Mouse (Mus musculus) right cerebral cortex, postnatal 14 days (tissue): ENCODE data around the gene Ddx55.
"Not testable (repeated sequence)": the region's sequence is repeated elsewhere in the genome, so short reads cannot be mapped to it uniquely, and the experiment has no call there.

Experiments used
- DNase-seq: peaks from one replicate; pipeline ENCODE4 v3.0.0; 2022

The Ddx55 gene

GRCm38 (mm10) chr5:124538813-124539792 is 13.6 kb upstream of the Ddx55 start:
- DNase-seq, result peak; percentile 45

DNA sequence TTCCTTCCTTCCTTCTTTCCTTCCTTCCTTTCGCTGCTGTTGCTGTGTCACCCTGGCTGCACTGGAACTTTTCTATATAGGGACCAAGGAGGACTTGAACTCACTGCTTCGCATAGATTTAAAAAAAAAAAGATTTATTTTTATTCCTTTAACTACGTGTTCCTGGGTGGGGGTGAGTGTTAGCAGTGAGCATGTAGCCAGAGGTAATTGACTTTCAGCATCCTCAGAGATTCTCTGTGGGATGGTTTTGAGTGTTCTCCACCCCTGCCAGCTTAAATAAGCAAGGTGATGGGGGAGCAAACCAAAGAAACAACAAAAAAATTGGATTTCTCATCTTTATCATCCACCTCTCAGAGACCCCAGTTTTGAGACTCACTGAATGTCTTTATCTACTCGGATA is 12.8 kb upstream of the Ddx55 start:
- DNase-seq, result no peak

DNA sequence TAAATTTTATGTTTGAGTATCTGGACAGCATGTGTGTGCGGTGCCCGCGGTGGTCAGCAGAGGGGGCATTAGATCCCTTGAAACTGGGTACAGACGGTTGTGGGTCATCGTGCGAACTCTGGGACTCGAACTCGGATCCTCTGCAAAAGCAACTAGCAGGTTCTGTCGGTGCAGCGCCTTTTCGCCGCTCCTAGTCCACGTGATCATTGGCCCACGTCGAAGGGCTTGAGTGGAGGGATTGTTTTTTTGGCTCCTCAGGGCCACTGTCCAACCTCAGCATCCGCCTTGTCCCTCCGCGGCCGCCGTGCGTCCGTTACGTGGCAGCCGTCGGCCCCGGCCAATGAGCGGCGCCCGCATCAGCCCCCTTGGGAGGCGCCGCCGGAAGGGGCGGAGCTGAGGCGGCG is 12.3 kb upstream of the Ddx55 start, which contains the start of gene Tmed2:
TSS of gene Tmed2 (plus strand) at position 313 of the 404 bp plus-strand sequence.
- DNase-seq, result peak; percentile 95

DNA sequence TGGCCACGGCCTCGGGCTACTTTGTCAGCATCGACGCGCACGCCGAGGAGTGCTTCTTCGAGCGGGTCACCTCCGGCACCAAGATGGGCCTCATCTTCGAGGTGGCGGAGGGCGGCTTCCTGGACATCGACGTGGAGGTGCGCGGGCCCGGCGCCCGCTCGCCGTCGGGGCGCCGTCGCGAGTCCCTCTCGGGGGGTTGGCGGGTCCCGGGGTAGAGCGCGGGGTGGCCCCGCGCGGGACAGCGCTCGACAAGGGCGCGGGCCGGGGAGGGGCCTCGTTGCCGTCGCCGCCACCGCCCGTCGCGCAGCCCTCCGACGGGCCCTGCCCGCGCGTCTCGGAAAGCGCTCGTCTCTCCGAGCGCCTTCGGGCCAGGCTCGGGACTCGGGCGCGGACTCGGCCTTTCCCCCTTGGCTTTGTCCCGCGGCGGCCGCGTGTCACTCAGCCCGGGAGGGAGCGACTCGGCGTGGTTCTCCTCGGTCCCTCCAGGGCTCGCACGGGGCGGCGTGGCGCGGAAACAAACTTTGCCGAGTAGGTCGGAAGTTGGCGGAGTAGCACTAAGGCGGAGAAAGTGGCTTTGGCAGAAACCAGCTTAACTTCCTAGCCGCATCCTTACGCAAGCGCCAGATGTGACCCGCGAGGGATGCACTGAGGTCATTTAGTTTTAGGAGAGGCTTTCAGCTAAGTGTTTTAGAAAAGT is 11.6 kb upstream of the Ddx55 start:
- DNase-seq, result peak; percentile 65

DNA sequence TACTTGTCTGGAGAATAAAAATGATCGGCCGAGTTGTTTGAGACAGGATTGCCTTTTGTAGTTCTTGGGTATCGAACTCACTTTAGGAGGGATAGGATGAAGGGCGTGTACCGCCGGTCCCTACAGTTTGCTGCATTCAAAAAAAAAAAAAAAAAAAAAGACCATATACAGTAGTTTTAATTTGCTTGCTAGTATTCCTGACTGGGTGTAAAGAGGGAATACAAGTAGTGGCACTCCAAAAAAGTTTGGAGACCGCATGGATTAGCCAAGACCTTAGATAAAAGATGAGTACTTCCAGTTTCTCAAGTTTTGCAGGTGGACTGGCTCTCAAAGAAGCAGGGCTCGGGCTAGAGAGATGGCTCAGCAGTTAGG is 11.1 kb upstream of the Ddx55 start:
- DNase-seq, result no peak

GRCm38 (mm10) chr5:124550737-124551136 is 1.9 kb upstream of the Ddx55 start:
- DNase-seq, result not testable (repeated sequence)

DNA sequence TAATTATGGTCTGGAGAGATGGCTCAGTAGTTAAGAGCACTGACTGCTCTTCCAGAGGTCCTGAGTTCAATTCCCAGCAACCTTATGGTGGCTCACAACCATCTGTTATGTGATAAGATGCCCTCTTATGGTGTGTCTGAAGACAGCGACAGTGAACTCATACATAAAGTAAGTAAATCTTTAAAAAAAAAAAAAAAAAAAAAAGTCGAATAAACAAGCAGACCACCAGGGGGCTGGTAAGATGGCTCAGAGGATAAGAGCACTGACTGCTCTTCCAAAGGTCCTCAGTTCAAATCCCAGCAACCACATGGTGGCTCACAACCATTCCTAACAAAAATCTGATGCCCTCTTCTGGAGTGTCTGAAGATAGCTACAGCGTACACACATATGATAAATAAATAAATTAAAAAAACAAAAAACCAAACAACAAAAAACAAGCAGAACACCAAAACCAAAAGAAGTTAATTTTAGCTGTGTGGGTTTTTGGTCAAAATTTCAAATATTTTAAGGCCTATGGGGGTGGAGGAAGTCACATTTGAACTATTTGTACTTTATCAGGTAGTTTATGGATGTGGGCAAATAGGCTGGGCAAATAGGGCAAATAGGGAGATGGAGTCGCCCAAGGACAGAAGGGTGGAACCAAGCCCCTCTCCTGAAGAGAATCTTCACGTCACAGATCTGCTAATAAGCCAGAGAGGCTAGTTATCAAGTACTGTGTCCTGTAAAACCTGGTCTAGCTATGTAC is 1.1 kb upstream of the Ddx55 start:
- not testable (repeated sequence) for DNase-seq

GRCm38 (mm10) chr5:124552094-124552472 is 581 bp upstream of the Ddx55 start:
- no peak for DNase-seq

- DNase-seq, result no peak
Observed at GRCm38 (mm10) chr5:124553607-124554006, 943 bp downstream of the Ddx55 start.

DNA sequence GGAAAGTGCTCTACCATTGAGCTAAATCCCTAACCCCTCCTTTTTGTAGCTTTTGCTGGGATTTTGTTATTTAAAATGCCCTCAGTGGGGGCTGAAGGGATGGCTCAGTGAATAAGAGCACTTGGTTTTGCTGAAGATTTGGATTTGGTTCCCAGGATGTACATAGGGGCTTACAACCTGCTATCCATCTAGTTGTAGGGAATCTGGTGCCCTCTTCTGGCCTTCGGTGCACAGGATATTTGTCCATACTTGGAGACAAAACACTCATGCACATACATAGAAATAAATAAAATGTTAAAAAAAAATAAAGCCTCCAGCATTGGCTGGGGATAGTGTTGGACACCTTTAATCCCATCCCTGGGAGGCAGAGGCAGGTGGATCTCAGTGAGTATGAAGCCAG is 2.5 kb downstream of the Ddx55 start:
- no peak for DNase-seq

DNA sequence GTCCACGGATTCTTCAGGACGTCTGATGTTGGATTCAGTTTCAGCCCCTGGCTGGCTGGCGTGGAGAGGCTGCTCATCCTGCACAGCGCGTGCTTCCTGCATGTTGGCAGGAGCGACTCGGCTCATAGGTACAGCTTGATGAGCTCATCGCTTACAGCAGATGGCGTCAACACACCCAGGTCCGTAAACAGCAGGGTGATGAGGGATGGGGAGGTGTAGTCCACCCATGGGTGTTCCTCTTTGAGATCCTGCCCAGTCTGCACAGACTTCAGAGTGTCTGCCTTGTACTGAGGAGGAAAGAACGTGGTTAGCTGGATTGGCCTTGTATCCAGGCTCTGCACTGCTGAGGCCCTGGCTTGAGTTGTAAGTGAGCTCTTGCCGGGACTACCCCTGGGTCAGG is 18.4 kb downstream of the Ddx55 start:
- peak; percentile 34 for DNase-seq

- DNase-seq, result no peak
Observed at GRCm38 (mm10) chr5:124575467-124575866, 22.8 kb downstream of the Ddx55 start.

- DNase-seq, result peak; percentile 95
Observed at GRCm38 (mm10) chr5:124578633-124579317, 26.1 kb downstream of the Ddx55 start, which contains the start of the genes Eif2b1 and Gtf2h3. Eif2b1 (minus strand) TSS chr5:124579131. Gtf2h3 (plus strand) TSS chr5:124579140.

DNA sequence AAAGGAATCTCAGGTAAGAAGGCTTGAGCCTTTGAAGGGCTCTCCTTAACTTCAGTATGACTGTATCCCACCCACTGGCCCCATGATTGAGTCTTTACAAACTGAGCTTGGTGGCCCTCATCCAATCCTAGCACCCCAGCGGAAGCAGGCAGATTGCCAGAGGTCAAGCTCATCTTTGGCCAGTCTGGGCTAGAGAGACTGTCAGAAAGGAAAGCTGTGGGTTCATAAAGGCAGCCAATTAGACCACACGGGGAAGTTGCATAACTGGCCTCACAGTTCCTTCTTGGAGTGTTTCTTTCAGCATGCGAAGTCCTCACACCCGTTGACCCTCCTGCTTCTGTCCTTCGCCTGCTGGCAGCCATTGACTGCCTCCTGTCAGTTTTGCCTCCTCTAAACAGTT is 29.9 kb downstream of the Ddx55 start:
- DNase-seq, result no peak

DNA sequence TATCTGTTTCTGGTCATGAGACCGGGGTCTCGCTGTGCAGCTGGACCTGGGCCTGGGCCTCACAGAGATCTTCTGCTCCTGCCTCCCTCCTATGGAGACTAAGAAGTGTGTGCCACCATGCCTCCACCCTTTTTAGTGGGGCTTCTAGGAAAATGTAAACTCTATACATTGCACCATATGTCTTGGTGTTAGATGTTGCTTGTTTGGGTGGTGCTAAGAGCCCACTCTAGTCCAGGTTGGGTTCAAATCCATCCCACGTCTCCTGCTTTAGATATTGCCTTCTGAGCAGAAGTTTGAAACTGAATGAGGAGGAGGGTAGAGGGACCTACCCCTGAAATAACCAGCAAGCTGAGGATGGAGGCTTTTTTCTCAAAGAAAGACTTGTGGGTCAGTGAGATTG is 40.1 kb downstream of the Ddx55 start:
- no peak for DNase-seq

DNA sequence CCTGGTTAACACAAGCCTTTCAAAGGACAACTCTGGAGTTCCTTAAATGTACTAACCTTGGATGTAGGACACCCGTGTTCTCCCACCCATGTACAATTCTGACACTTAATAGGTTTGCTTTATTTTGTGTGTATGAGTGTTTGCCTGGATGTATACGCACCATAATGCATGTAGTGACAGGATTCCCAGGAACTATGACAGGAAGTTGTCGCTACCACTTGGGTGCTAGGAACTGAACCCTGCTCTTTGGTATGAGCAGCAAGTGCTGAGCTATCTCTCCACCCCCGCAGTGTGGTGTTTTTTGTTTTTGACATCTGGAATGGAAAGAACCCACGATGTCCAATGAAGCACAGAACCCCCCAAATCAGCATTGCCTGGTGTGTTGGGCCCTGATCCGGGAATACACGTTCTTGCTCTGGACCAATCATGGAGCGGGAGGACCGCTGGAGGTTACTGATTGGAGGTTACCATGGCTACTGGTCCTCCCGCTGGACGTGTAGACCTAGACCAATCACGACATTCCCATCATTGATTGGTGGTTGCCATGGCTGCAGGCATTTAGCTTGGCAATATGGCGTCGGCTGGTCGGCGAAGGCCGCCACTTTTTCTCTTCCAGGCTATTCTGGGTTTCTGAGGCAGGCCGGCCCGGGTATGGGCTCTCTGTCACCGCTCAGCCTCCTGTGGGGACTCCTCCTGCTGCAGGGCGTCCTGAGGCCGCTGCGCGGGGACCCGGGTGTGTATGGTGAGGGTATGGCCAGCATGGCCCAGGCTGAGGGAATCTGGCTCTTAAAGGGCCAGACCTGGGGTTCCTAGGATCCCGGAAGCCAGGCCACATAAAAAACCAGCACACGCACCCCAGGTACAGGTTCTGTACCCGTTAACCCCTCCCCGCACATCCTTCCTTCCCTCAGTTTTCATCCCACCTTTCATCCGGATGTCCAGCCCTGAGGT is 45.8 kb downstream of the Ddx55 start:
- DNase-seq, result peak; percentile 86

DNA sequence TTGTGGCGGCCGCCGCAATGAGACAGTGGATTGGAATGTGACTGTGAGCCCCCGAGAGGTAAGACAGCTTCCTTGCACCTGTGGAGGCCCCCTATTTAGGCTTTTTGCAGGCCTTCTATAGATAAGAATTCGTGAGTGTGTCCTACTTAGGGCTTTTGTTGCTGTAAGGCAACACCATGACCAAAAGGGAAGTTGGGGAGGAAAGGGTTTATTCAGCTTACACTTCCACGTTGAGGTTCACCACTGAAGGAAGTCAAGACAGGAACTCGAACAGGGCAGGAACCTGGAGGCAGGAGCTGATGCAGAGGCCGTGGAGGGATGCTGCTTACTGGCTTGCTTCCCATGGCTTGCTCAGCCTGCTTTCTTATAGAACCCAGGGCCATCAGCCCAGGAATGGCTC is 47.1 kb downstream of the Ddx55 start:
- not testable (repeated sequence) for DNase-seq

- DNase-seq, result peak; percentile 52
Observed at GRCm38 (mm10) chr5:124602349-124602748, 49.7 kb downstream of the Ddx55 start.

DNA sequence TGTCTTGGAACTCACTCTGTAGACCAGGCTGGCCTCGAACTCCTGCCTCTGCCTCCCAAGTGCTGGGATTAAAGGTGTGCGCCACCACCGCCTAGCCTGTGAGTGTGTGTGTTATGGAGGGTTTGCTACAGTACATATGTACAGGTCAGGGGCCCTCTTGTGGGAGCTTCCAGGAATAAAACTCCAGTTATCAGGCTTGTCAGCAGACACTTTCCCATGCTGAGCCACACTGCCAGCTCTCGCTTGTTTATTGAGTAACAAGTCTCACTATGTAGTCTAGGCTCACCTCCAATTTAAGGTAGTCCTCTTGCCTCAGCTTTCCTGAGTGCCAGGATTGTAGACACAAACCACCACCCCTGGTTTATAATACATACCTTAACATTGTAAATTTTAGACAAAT is 51.6 kb downstream of the Ddx55 start:
- no peak for DNase-seq

DNA sequence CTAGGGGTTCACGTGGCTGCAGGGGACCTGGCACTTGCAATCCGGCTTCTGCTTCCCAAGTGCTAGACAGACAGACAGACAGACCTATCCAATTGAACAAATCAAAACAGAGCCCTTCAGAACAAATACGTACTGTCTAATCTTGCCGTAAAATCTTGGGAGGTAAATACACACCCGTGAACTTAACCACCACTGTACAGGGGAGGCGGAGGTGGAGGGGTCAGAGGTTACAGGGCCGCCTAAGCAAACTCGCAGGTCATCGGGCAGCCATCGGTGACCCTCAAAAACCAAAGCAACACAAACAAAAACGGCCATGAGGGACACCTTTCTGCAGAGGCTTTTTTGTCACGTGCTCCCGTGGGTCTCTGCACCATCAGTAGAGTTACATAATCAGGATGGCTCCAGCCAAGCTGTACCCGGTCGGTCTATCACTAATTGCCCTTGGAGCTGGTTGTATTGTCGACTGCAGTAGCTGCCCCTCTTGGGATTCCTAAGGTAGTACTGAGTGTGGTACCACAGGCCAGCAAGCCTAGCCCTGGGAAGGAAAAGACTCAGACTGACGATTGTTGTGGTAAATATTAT is 52.5 kb downstream of the Ddx55 start:
- DNase-seq, result no peak

DNA sequence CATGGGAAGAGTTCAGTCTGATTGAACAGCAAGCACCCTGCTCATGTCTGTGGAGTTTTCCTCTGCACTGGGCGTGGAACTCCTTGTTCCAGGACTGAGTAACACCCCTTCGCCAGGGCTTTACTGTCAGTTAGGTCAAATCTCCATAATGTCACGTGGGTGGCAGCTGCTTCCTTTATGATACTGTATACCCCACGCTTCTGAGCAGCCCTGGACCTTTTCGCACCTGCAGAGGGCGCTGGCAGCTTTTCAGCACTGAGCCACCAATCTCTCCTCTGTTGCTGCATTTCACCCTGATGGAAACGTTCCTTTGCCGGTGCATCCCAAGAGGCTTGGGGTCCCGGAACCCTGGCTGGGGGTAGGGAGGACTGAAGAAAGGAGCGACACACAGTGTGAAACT is 58.3 kb downstream of the Ddx55 start:
- no peak for DNase-seq
